ENCODE assay signal across 19 mouse cellular contexts in the genomic region with DNA sequence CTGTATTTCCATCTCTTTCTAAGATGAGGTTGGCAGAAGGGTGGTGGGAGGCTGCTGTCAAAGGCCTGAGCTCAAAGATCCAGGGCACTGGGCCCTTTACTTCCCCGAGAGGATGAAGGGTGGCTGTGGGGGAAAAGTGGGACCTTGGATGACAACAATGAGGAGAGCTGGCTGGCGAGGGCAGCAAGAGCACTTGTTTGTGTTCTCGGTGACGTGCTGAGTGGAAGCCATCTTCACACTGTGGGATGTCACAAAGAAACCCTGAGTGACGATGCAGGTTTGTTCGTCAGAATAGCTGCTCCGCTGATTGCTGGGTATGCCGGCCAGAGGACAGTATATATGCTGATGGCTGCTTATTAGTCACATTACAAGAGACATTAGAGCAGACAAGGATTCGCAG.
DNase-seq lines count a peak whose midpoint lies in the region; ATAC-seq lines count a peak whose summit lies in the region.
"Had no signal": no experiment of that assay in that cellular context is flagged by ENCODE, and none has a peak within 500 bp of the region (broad histone marks: within the 10 kb centered on the region; RNA-seq: fewer than 3 reads in every experiment).

No protein-coding gene starts in this region.

- peak overlapping the region; percentile 72 for H3K27ac ChIP-seq in forebrain, embryonic 12.5 days
- H3K27ac ChIP-seq in hindbrain, embryonic 15.5 days (replicated peaks) = peak overlapping the region; percentile 46; the same call in 1 of the 2 replicates
- H3K27ac ChIP-seq in neural tube, embryonic 15.5 days (replicated peaks) = 0 out of 2 replicates have a peak overlapping the region, but pooled peaks have one; percentile 10
- H3K27ac ChIP-seq: kidney, postnatal 0 days; limb, embryonic 15.5 days; neural tube, embryonic 12.5 days; stomach, embryonic 15.5 days had no signal

- DNase-seq in heart, adult 11 months = peak; percentile 73
- no peak for DNase-seq in heart, adult 9 months (ENCODE audit: low spot score in 2 of 2)
- DNase-seq in adrenal gland, adult (ENCODE audit: inconsistent age in 2 of 2, low spot score in 1 of 2) = no peak
- DNase-seq in urinary bladder, postnatal 4 days (ENCODE audit: low spot score in 2 of 2) = no peak
- DNase-seq: adrenal gland, postnatal 14 days; cerebellum, adult 9-11 months; gastrocnemius, postnatal 14 days; kidney, adult 18-20 months; right cerebral cortex, postnatal 25 days; thymus, adult 2 months had no signal

- H3K4me2 ChIP-seq in forebrain, embryonic 12.5 days = peak overlapping the region; percentile 39
- no peak overlapping the region for H3K4me2 ChIP-seq in hindbrain, embryonic 15.5 days
- no peak overlapping the region for H3K4me2 ChIP-seq in neural tube, embryonic 15.5 days
- H3K4me2 ChIP-seq: limb, embryonic 15.5 days; neural tube, embryonic 12.5 days; stomach, embryonic 15.5 days had no signal

- peak; percentile 36; the same call in 1 of the 2 replicates for ATAC-seq in forebrain, embryonic 12.5 days (ENCODE audit: low FRiP score)
- no peak for ATAC-seq in hindbrain, embryonic 15.5 days (ENCODE audit: low FRiP score, low read depth)
- ATAC-seq in neural tube, embryonic 15.5 days (ENCODE audit: low FRiP score) = no peak
- no peak for ATAC-seq in frontal cortex, adult (ENCODE audit: low TSS enrichment)
- ATAC-seq: lung, postnatal 0 days had no signal

- 26% methylated on average over 9 of the region's 9 CpGs for WGBS in forebrain, embryonic 12.5 days
- 58% methylated on average over 9 of the region's 9 CpGs for WGBS in hindbrain, embryonic 15.5 days
- WGBS in neural tube, embryonic 15.5 days = 59% methylated on average over 9 of the region's 9 CpGs

- H3K4me1 ChIP-seq in forebrain, embryonic 12.5 days = peaks cover 12% of the 10 kb centered on the region
- H3K4me1 ChIP-seq in hindbrain, embryonic 15.5 days (replicated peaks) = peaks cover 4% of the 10 kb centered on the region; the same call in 1 of the 2 replicates
- no peaks in the 10 kb centered on the region for H3K4me1 ChIP-seq in neural tube, embryonic 15.5 days
- H3K4me1 ChIP-seq: limb, embryonic 15.5 days; neural tube, embryonic 12.5 days; stomach, embryonic 15.5 days had no signal

- H3K9ac ChIP-seq in forebrain, embryonic 12.5 days = no peak overlapping the region
- H3K9ac ChIP-seq in hindbrain, embryonic 15.5 days = no peak overlapping the region
- H3K9ac ChIP-seq in neural tube, embryonic 15.5 days (replicated peaks) = no peak overlapping the region
- H3K9ac ChIP-seq: limb, embryonic 15.5 days; neural tube, embryonic 12.5 days; stomach, embryonic 15.5 days had no signal

- H3K9me3 ChIP-seq in forebrain, embryonic 12.5 days = no peaks in the 10 kb centered on the region
- H3K9me3 ChIP-seq in hindbrain, embryonic 15.5 days = no peaks in the 10 kb centered on the region
- no peaks in the 10 kb centered on the region for H3K9me3 ChIP-seq in neural tube, embryonic 15.5 days (replicated peaks)
- H3K9me3 ChIP-seq: limb, embryonic 15.5 days; neural tube, embryonic 12.5 days; stomach, embryonic 15.5 days had no signal

- H3K27me3 ChIP-seq in forebrain, embryonic 12.5 days = peaks cover 3% of the 10 kb centered on the region; the same call in 1 of the 2 replicates
- no peaks in the 10 kb centered on the region for H3K27me3 ChIP-seq in hindbrain, embryonic 15.5 days
- H3K27me3 ChIP-seq in neural tube, embryonic 15.5 days (replicated peaks) = no peaks in the 10 kb centered on the region
- H3K27me3 ChIP-seq: limb, embryonic 15.5 days; neural tube, embryonic 12.5 days; stomach, embryonic 15.5 days had no signal

- no peak overlapping the region for H3K4me3 ChIP-seq in forebrain, embryonic 12.5 days (replicated peaks)
- H3K4me3 ChIP-seq in hindbrain, embryonic 15.5 days = no peak overlapping the region
- no peak overlapping the region for H3K4me3 ChIP-seq in neural tube, embryonic 15.5 days (replicated peaks)
- H3K4me3 ChIP-seq: limb, embryonic 15.5 days; neural tube, embryonic 12.5 days; stomach, embryonic 15.5 days had no signal

- H3K36me3 ChIP-seq in forebrain, embryonic 12.5 days (replicated peaks) = no peaks in the 10 kb centered on the region
- no peaks in the 10 kb centered on the region for H3K36me3 ChIP-seq in hindbrain, embryonic 15.5 days
- H3K36me3 ChIP-seq in neural tube, embryonic 15.5 days = no peaks in the 10 kb centered on the region
- H3K36me3 ChIP-seq: limb, embryonic 15.5 days; neural tube, embryonic 12.5 days; stomach, embryonic 15.5 days had no signal

Comparison
In these comparisons a context has a peak if more than half of its experiments do, and no peak if none do; other contexts are left out.
1. H3K27ac ChIP-seq: peak in every context shown above with its lines; median percentile 72 in forebrain, embryonic 12.5 days; 46 in hindbrain, embryonic 15.5 days; 10 in neural tube, embryonic 15.5 days.